In genomic region chr16:30063984-30064453, GRCm38 (mm10) we compare ENCODE assay signal across 8 mouse cellular contexts. TPM values are rescaled to one million over a fixed set of nuclear protein-coding genes. Genes with fewer than 3 reads are reported as not detected.
A peak's percentile ranks its signal among the peaks of the same experiment; 100 is the strongest.
DNase-seq lines count a peak whose midpoint lies in the region; ATAC-seq lines count a peak whose summit lies in the region.

Hes1 (plus strand) TSS chr16:30064384.

- peak within 1 kb of the TSS; percentile 99 for H3K27ac ChIP-seq in embryonic facial prominence, embryonic 10.5 days (replicated peaks)
- peak within 1 kb of the TSS; percentile 97 for H3K27ac ChIP-seq in limb, embryonic 11.5 days (replicated peaks; ENCODE audit: low read depth, low read length)
- peak within 1 kb of the TSS; percentile 85 for H3K27ac ChIP-seq in midbrain, embryonic 14.5 days (replicated peaks; ENCODE audit: low read depth, low read length)

- peak within 1 kb of the TSS; percentile 94 for H3K4me2 ChIP-seq in limb, embryonic 11.5 days (ENCODE audit: low read depth, severe bottlenecking)
- H3K4me2 ChIP-seq in midbrain, embryonic 14.5 days (ENCODE audit: low read length) = peak within 1 kb of the TSS; percentile 100

- under 1% methylated on average over 57 of the region's 57 CpGs for WGBS in embryonic facial prominence, embryonic 10.5 days
- 0% methylated on average over 38 of the region's 57 CpGs for WGBS in limb, embryonic 11.5 days
- under 1% methylated on average over 57 of the region's 57 CpGs for WGBS in midbrain, embryonic 14.5 days

- ATAC-seq in limb, embryonic 11.5 days (ENCODE audit: insufficient number of reproducible peaks, low FRiP score, low TSS enrichment, low read depth) = peak; percentile 79
- ATAC-seq in midbrain, embryonic 14.5 days (ENCODE audit: low FRiP score, low TSS enrichment) = peak; percentile 80

- peaks cover 37% of the 10 kb centered on the region for H3K27me3 ChIP-seq in embryonic facial prominence, embryonic 10.5 days (replicated peaks; ENCODE audit: low read depth, poor library complexity, severe bottlenecking)
- no peaks in the 10 kb centered on the region for H3K27me3 ChIP-seq in limb, embryonic 11.5 days (ENCODE audit: control insufficient read depth, insufficient read depth, low read length)
- peaks cover 57% of the 10 kb centered on the region for H3K27me3 ChIP-seq in midbrain, embryonic 14.5 days (ENCODE audit: control insufficient read depth, insufficient read depth, low read length)

- no peaks in the 10 kb centered on the region for H3K9me3 ChIP-seq in embryonic facial prominence, embryonic 10.5 days
- no peaks in the 10 kb centered on the region for H3K9me3 ChIP-seq in limb, embryonic 11.5 days (ENCODE audit: control insufficient read depth, low read length)
- H3K9me3 ChIP-seq in midbrain, embryonic 14.5 days (ENCODE audit: control insufficient read depth, low read length) = no peaks in the 10 kb centered on the region

- peak within 1 kb of the TSS; percentile 90 for H3K9ac ChIP-seq in limb, embryonic 11.5 days (ENCODE audit: low read length)
- H3K9ac ChIP-seq in midbrain, embryonic 14.5 days (replicated peaks; ENCODE audit: low read length) = peak within 1 kb of the TSS; percentile 61

- DNase-seq in layer of hippocampus, adult 11-12 months (ENCODE audit: low spot score) = peak; percentile 81
- DNase-seq in layer of hippocampus, adult 9-10 months (ENCODE audit: low spot score) = no peak
- peak; percentile 97 for DNase-seq in embryonic facial prominence, embryonic 10.5 days (ENCODE audit: low spot score)
- peak; percentile 100 for DNase-seq in heart, adult 11 months
- DNase-seq in kidney, adult 11 months = peak; percentile 97
- peak; percentile 96 for DNase-seq in limb, embryonic 11.5 days (ENCODE audit: low spot score)
- peak; percentile 92 for DNase-seq in midbrain, embryonic 14.5 days
- DNase-seq in spleen, postnatal 10 days (ENCODE audit: low spot score in 2 of 2) = peak; percentile 50 to 83

- peak within 1 kb of the TSS; percentile 67 for H3K4me3 ChIP-seq in embryonic facial prominence, embryonic 10.5 days
- peak within 1 kb of the TSS; percentile 79 for H3K4me3 ChIP-seq in limb, embryonic 11.5 days (ENCODE audit: low read depth, low read length)
- H3K4me3 ChIP-seq in midbrain, embryonic 14.5 days (replicated peaks; ENCODE audit: low read depth, low read length) = peak within 1 kb of the TSS; percentile 65

- peaks cover 85% of the 10 kb centered on the region for H3K4me1 ChIP-seq in embryonic facial prominence, embryonic 10.5 days
- H3K4me1 ChIP-seq in limb, embryonic 11.5 days (ENCODE audit: control insufficient read depth, insufficient read depth, low read length) = peaks cover 43% of the 10 kb centered on the region
- H3K4me1 ChIP-seq in midbrain, embryonic 14.5 days (ENCODE audit: control insufficient read depth, insufficient read depth, low read length) = peaks cover 32% of the 10 kb centered on the region

- peaks cover 7% of the 10 kb centered on the region; the same call in 1 of the 2 replicates for H3K36me3 ChIP-seq in embryonic facial prominence, embryonic 10.5 days (replicated peaks)
- H3K36me3 ChIP-seq in limb, embryonic 11.5 days (ENCODE audit: control insufficient read depth, insufficient read depth, low read length) = no peaks in the 10 kb centered on the region
- no peaks in the 10 kb centered on the region for H3K36me3 ChIP-seq in midbrain, embryonic 14.5 days (ENCODE audit: control insufficient read depth, insufficient read depth, low read length)

RNA-seq across cellular contexts. Expression of gene Hes1, which starts in this region (rescaled TPM):
- polyA plus RNA-seq in embryonic facial prominence, embryonic 10.5 days (2016; fragmentation: Nextera tagmentation; extraction: Ambion mirVana) = 43.3 and 47.2 TPM in 2 replicates
- polyA plus RNA-seq in limb, embryonic 11.5 days (2014; fragmentation: Nextera tagmentation; extraction: Ambion mirVana) = 71.0 and 71.8 TPM in 2 replicates
- polyA plus RNA-seq in midbrain, embryonic 14.5 days (2014; fragmentation: Nextera tagmentation; extraction: Ambion mirVana) = 11.3 and 12.7 TPM in 2 replicates
